Mouse (Mus musculus) E14TG2a.4 (cell line): ENCODE measurements at regions not wholly inside any gene's neighbourhood (a gene's known extent, or its start where the extent isn't known, plus 50 kb on each side); places are given as distances from the start of the nearest gene placed in this dataset.

Source experiments
- CTCF ChIP-seq: conservative IDR thresholded peaks from 2 replicates; pipeline ENCODE4 v1.5.1; 2014; ENCODE audit warnings: low read length
- NANOG ChIP-seq: IDR thresholded peaks from 2 replicates; pipeline ENCODE4 v1.6.1; 2014; ENCODE audit warnings: borderline replicate concordance, low read length, mixed read lengths

- TF ChIP-seq CTCF = no peak
- TF ChIP-seq NANOG = no peak
Observed at GRCm38 (mm10) chr7:145030635-145031141, 91.0 kb upstream of the Ccnd1 start.
